Mouse (Mus musculus): ENCODE measurements at regions not wholly inside any gene's neighbourhood (a gene's known extent, or its start where the extent isn't known, plus 50 kb on each side); places are given as distances from the start of the nearest gene placed in this dataset.

- peak; percentile 1 for DNase-seq (ENCODE audit: low spot score)
These were observed 1340.9 kb upstream of the Adgrl3 start for GRCm38 (mm10) chr5:79679051-79679450.

GRCm38 (mm10) chr5:79680321-79680720 lies 1339.6 kb upstream of the Adgrl3 start:
- no peak for DNase-seq (ENCODE audit: low spot score)

- DNase-seq (ENCODE audit: low spot score), result no peak
These were observed 1313.3 kb upstream of the Adgrl3 start for GRCm38 (mm10) chr5:79706631-79707030.

- no peak for DNase-seq (ENCODE audit: low spot score)
These were observed 1285.1 kb upstream of the Adgrl3 start for GRCm38 (mm10) chr5:79734885-79735284.

DNA sequence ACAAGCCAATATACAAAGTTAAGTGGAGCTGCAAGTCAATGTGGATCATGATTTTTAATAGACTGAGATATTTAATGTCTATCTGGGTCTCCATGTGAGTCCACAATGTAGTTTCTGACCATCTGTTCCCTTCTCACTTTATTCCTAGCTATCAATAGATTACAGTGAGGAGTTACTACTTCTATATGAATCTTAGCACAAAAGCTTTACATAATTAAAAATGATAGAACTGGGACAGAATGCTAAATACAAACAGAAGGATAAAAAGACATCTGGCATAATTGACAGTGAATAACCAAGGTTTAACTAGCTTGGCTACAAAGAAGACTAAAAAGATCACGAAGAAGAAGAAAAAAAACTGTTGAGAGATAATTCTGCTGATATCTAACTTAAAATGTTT lies 1235.5 kb upstream of the Adgrl3 start:
- DNase-seq (ENCODE audit: low spot score), result no peak

DNA sequence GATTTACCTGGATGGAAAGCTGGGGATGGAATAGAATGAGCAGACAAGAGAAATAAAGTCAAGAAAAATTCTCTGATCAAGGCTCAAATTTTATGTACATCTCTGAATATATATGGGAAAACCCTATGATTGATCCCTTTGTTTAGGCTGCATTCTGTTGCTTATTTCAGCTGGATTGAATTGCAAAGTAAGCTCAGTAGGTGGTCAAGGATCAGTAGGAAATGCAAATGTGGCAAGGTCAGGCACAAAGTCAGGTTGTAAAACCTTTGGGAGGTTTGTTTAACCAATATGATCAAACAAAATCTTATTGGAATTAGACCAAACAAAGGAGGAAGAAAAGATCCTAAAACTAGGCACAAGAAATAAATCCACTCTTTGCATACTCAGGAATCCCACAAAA lies 1193.4 kb upstream of the Adgrl3 start:
- no peak for DNase-seq (ENCODE audit: low spot score)

- DNase-seq (ENCODE audit: low spot score), result no peak
These were observed 1173.5 kb upstream of the Adgrl3 start for GRCm38 (mm10) chr5:79846456-79846855.

GRCm38 (mm10) chr5:79855866-79856265 lies 1164.1 kb upstream of the Adgrl3 start:
- DNase-seq (ENCODE audit: low spot score), result no peak

DNA sequence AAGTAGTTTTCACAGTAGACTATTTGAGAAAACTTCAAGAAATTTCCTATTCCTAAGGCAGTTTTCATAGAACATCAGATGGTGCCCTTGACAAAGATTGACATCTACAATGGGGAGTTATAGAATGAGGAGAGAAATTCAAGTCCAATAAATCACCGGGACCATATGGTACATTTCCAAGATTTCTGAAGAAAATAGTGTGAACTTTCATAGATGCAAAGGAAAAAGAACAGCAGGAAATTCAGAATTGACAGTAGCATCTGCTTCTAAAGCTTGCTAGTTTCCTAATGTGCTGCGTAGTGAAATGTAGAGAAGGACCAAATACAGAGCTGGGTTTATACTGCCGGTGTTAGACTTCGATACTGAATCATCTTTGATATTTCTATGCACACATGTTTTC lies 1119.2 kb upstream of the Adgrl3 start:
- no peak for DNase-seq (ENCODE audit: low spot score)

- peak; percentile 27 for DNase-seq (ENCODE audit: low spot score)
These were observed 1114.6 kb upstream of the Adgrl3 start for GRCm38 (mm10) chr5:79905341-79905740.
